Mouse (Mus musculus) CH12.LX (cell line): Measurements from ENCODE around the gene Gm17581. TPM values are rescaled to one million over a fixed set of nuclear protein-coding genes. Genes with fewer than 3 reads are reported as not detected.

Source experiments
- DNase-seq: peaks from one replicate; pipeline ENCODE4 v3.0.0-alpha.2; 2013; ENCODE audit errors: extremely low read depth
- H3K27ac ChIP-seq: 2 replicates; pipeline ENCODE4 v1.5.1; 2012; ENCODE audit warnings: low read depth, mild to moderate bottlenecking, control low read depth, moderate library complexity; ENCODE audit not compliant: insufficient read depth
- H3K27me3 ChIP-seq: replicated peaks from 2 replicates; pipeline ENCODE3; 2012; ENCODE audit warnings: inconsistent platforms
- H3K36me3 ChIP-seq, 2 experiments: replicated peaks in 1 of 2; 2 replicates each; pipeline versions ENCODE3 to v1.6.1; 2012; ENCODE audit warnings: inconsistent platforms in 1 of 2, low read length in 1 of 2, mild to moderate bottlenecking in 1 of 2, mixed read lengths in 1 of 2, moderate library complexity in 1 of 2; ENCODE audit not compliant: control insufficient read depth in 1 of 2, insufficient read depth in 1 of 2
- H3K4me1 ChIP-seq, 2 experiments: 2 replicates each; pipeline ENCODE4 v1.6.1; 2012; ENCODE audit warnings: inconsistent platforms in 1 of 2, moderate library complexity in 1 of 2; ENCODE audit not compliant: insufficient read depth in 2 of 2, control insufficient read depth in 1 of 2
- H3K4me2 ChIP-seq: 2 replicates; pipeline ENCODE4 v1.6.1; 2012; ENCODE audit warnings: low read depth, mild to moderate bottlenecking, control low read depth; ENCODE audit not compliant: poor library complexity, insufficient read depth, severe bottlenecking
- H3K4me3 ChIP-seq, 3 experiments: fragments of 150-350 bp in 1 of 3; sonication (generic) in 1 of 3; replicated peaks in 1 of 3; 2 replicates each; pipeline versions ENCODE3 to v1.5.1; 2011 to 2012; ENCODE audit warnings: low read depth in 2 of 3, low read length in 2 of 3, mild to moderate bottlenecking in 2 of 3, moderate library complexity in 2 of 3, control low read depth in 1 of 3, improper control_type of control experiment in 1 of 3, inconsistent platforms in 1 of 3, mixed read lengths in 1 of 3; ENCODE audit not compliant: poor library complexity in 1 of 3
- H3K79me2 ChIP-seq: replicated peaks from 2 replicates; pipeline ENCODE4 v1.6.1; 2012; ENCODE audit warnings: mild to moderate bottlenecking, moderate library complexity; ENCODE audit not compliant: control insufficient read depth, poor library complexity, insufficient read depth, severe bottlenecking; ENCODE audit errors: extremely low read depth
- H3K9ac ChIP-seq: 2 replicates; pipeline ENCODE4 v1.6.1; 2012; ENCODE audit warnings: low read depth, mild to moderate bottlenecking, control low read depth, moderate library complexity; ENCODE audit not compliant: insufficient read depth
- H3K9me3 ChIP-seq: replicated peaks from 2 replicates; pipeline ENCODE3; 2012; ENCODE audit warnings: low read length, inconsistent platforms, mixed read lengths
- BHLHE40 ChIP-seq: IDR thresholded peaks from 2 replicates; pipeline ENCODE4 v1.6.1; 2011; ENCODE audit warnings: mild to moderate bottlenecking, low read depth, low read length, improper control_type of control experiment
- CHD1 ChIP-seq: IDR thresholded peaks from 2 replicates; pipeline ENCODE4 v1.6.1; 2012; ENCODE audit warnings: low read depth, low read length, improper control_type of control experiment, inconsistent platforms
- CHD2 ChIP-seq: IDR thresholded peaks from 2 replicates; pipeline ENCODE4 v1.6.1; 2011; ENCODE audit warnings: low read length, improper control_type of control experiment
- ELF1 ChIP-seq: IDR thresholded peaks from 2 replicates; pipeline ENCODE4 v1.6.1; 2014; ENCODE audit warnings: low read depth, mild to moderate bottlenecking, inconsistent platforms, low read length, improper control_type of control experiment
- EP300 ChIP-seq: IDR thresholded peaks from 2 replicates; pipeline ENCODE4 v1.6.1; 2011; ENCODE audit warnings: low read length, improper control_type of control experiment
- GABPA ChIP-seq: IDR thresholded peaks from 2 replicates; pipeline ENCODE4 v1.6.1; 2012; ENCODE audit warnings: low read depth, low read length, improper control_type of control experiment, inconsistent platforms; ENCODE audit not compliant: insufficient replicate concordance
- HCFC1 ChIP-seq: IDR thresholded peaks from 2 replicates; pipeline ENCODE4 v1.6.1; 2012; ENCODE audit warnings: low read depth, mild to moderate bottlenecking, inconsistent platforms, low read length, improper control_type of control experiment
- IRF4 ChIP-seq: IDR thresholded peaks from 2 replicates; pipeline ENCODE4 v1.6.1; 2014; ENCODE audit warnings: low read depth, mild to moderate bottlenecking, inconsistent platforms, low read length, improper control_type of control experiment
- JUN ChIP-seq: IDR thresholded peaks from 2 replicates; pipeline ENCODE4 v1.6.1; 2011; ENCODE audit warnings: low read depth, mild to moderate bottlenecking, low read length, improper control_type of control experiment, moderate library complexity; ENCODE audit not compliant: insufficient read depth
- KAT2A ChIP-seq: IDR thresholded peaks from 2 replicates; pipeline ENCODE4 v1.6.1; 2012; ENCODE audit warnings: low read length, improper control_type of control experiment, inconsistent platforms; ENCODE audit not compliant: insufficient replicate concordance
- MAFK ChIP-seq: IDR thresholded peaks from 2 replicates; pipeline ENCODE4 v1.6.1; 2011; ENCODE audit warnings: low read length, improper control_type of control experiment; ENCODE audit not compliant: insufficient replicate concordance
- MAX ChIP-seq: IDR thresholded peaks from 2 replicates; pipeline ENCODE4 v1.6.1; 2011; ENCODE audit warnings: low read length, improper control_type of control experiment
- MAZ ChIP-seq: IDR thresholded peaks from 2 replicates; pipeline ENCODE4 v1.6.1; 2012; ENCODE audit warnings: low read depth, mild to moderate bottlenecking, inconsistent platforms, low read length, improper control_type of control experiment, moderate library complexity
- MYC ChIP-seq: IDR thresholded peaks from 2 replicates; pipeline ENCODE4 v1.6.1; 2011; ENCODE audit warnings: low read depth, mild to moderate bottlenecking, improper control_type of control experiment, low read length
- RAD21 ChIP-seq: IDR thresholded peaks from 2 replicates; pipeline ENCODE4 v1.6.1; 2011; ENCODE audit warnings: low read depth, mild to moderate bottlenecking, low read length, improper control_type of control experiment, moderate library complexity
- SIN3A ChIP-seq: IDR thresholded peaks from 2 replicates; pipeline ENCODE4 v1.6.1; 2012; ENCODE audit warnings: low read length, improper control_type of control experiment, inconsistent platforms
- SMC3 ChIP-seq: IDR thresholded peaks from 2 replicates; pipeline ENCODE4 v1.6.1; 2011; ENCODE audit warnings: low read depth, low read length, improper control_type of control experiment
- TCF12 ChIP-seq: IDR thresholded peaks from 2 replicates; pipeline ENCODE4 v1.6.1; 2014; ENCODE audit warnings: low read depth, mild to moderate bottlenecking, inconsistent platforms, low read length, improper control_type of control experiment
- USF1 ChIP-seq: IDR thresholded peaks from 2 replicates; pipeline ENCODE4 v1.6.1; 2014; ENCODE audit warnings: low read depth, mild to moderate bottlenecking, inconsistent platforms, low read length, improper control_type of control experiment
- USF2 ChIP-seq: conservative IDR thresholded peaks from 2 replicates; pipeline ENCODE4 v1.6.1; 2011; ENCODE audit warnings: low read depth, low read length, improper control_type of control experiment
- ZC3H11A ChIP-seq: IDR thresholded peaks from 2 replicates; pipeline ENCODE4 v1.6.1; 2012; ENCODE audit warnings: low read depth, mild to moderate bottlenecking, inconsistent platforms, low read length, improper control_type of control experiment
- ZKSCAN1 ChIP-seq: IDR thresholded peaks from 2 replicates; pipeline ENCODE4 v1.6.1; 2012; ENCODE audit warnings: low read depth, inconsistent platforms, low read length, improper control_type of control experiment, borderline replicate concordance
- dilution Hi-C: fragments of 300-500 bp; cut with MboI; formaldehyde crosslinking; loops from 2 replicates; pipeline ENCODE4 v1.14.3; 2020; ENCODE audit warnings: low sequenced_read_pairs; ENCODE audit not compliant: extremely low pct_unique_long_range_greater_than_20kb, extremely low pct_ligation_motif_present
- in situ Hi-C: fragments of 300-500 bp; cut with MboI; formaldehyde crosslinking; loops from 3 replicates; pipeline ENCODE4 v1.14.3; 2019; ENCODE audit warnings: low sequenced_read_pairs, low pct_ligation_motif_present, low pct_unique_long_range_greater_than_20kb, mixed read lengths
- polyA plus RNA-seq: library from polyadenylated mRNA; unstranded; fragments of >175 nt; gene quantifications from 2 replicates; pipeline ENCODE4 v1.2.1, GENCODE M21; 2012; ENCODE audit warnings: low read depth; ENCODE audit not compliant: insufficient read length
- total RNA-seq, 2 experiments: library from RNA; depleted of rRNA; stranded (reverse); fragments of 300-350 nt in 1 of 2; fragments of >200 nt in 1 of 2; gene quantifications; 2 replicates each; pipeline ENCODE4 v1.2.3; 2012 to 2014

Gm17581 gene
- total and polyA plus RNA-seq, 3 experiments: not detected

- Histone ChIP-seq H3K36me3 (no peaks in the 10 kb centered on the region), H3K4me2 (no peak overlapping the region), H3K9me3 (no peaks in the 10 kb centered on the region), H3K4me3 (no peak overlapping the region), H3K9ac (no peak overlapping the region), H3K79me2 (no peaks in the 10 kb centered on the region), H3K27me3 (no peaks in the 10 kb centered on the region), H3K4me1 (peaks cover 3 to 4% of the 10 kb centered on the region in 2 experiments; a peak in 3 of 4 replicates), H3K27ac (no peak overlapping the region)
- no peak for DNase-seq
- TF ChIP-seq BHLHE40: no peak
- TF ChIP-seq ZC3H11A: no peak
- no peak for TF ChIP-seq HCFC1
- TF ChIP-seq JUN: no peak
- no peak for TF ChIP-seq IRF4
- no peak for TF ChIP-seq MAX
- no peak for TF ChIP-seq MYC
- no peak for TF ChIP-seq MAFK
- TF ChIP-seq USF1: no peak
- TF ChIP-seq EP300: no peak
- TF ChIP-seq SIN3A: no peak
- TF ChIP-seq CHD1: no peak
- no peak for TF ChIP-seq GABPA
- no peak for TF ChIP-seq CHD2
- no peak for TF ChIP-seq ZKSCAN1
- no peak for TF ChIP-seq SMC3
- no peak for TF ChIP-seq TCF12
- no peak for TF ChIP-seq USF2
- no peak for TF ChIP-seq MAZ
- no peak for TF ChIP-seq KAT2A
- dilution Hi-C loops: no loop called here
- in situ Hi-C loops: no loop called here
Observed at GRCm38 (mm10) chr2:155742211-155742610, 6.5 kb upstream of the Gm17581 start.

GRCm38 (mm10) chr2:155737803-155738202 is 2.1 kb upstream of the Gm17581 start:
- dilution Hi-C loops (no loop called here), in situ Hi-C loops (no loop called here)
- no peaks in the 10 kb centered on the region for H3K79me2 ChIP-seq
- H3K4me3 ChIP-seq: no peak overlapping the region
- H3K9ac ChIP-seq: no peak overlapping the region
- H3K27ac ChIP-seq: no peak overlapping the region
- H3K4me2 ChIP-seq: no peak overlapping the region
- DNase-seq: no peak
- no peaks in the 10 kb centered on the region for H3K27me3 ChIP-seq
- H3K4me1 ChIP-seq: peaks cover 0 to 9% of the 10 kb centered on the region in 2 experiments; a peak in 1 of 4 replicates
- H3K36me3 ChIP-seq: no peaks in the 10 kb centered on the region
- no peaks in the 10 kb centered on the region for H3K9me3 ChIP-seq
- no peak for TF ChIP-seq ZKSCAN1
- no peak for TF ChIP-seq HCFC1
- no peak for TF ChIP-seq USF2
- no peak for TF ChIP-seq RAD21
- TF ChIP-seq IRF4: no peak
- no peak for TF ChIP-seq ELF1
- no peak for TF ChIP-seq CHD2
